Mouse (Mus musculus): Measurements from ENCODE around the gene Cdk14. TPM values are rescaled to one million over a fixed set of nuclear protein-coding genes. Genes with fewer than 3 reads are reported as not detected.

Cdk14 gene
- polyA plus RNA-seq, 1 experiment from 2014 or later, result 34.3 TPM

GRCm38 (mm10) chr5:4803708-4804107 lies 616.4 kb downstream of the Cdk14 start:
- Histone ChIP-seq H3K36me3 (no peaks in the 10 kb centered on the region), H3K4me1 (replicated peaks) (peaks cover 23% of the 10 kb centered on the region), H3K9ac (replicated peaks) (no peak overlapping the region), H3K4me3 (replicated peaks) (no peak overlapping the region), H3K27ac (no peak overlapping the region), H3K4me2 (replicated peaks) (no peak overlapping the region), H3K9me3 (no peaks in the 10 kb centered on the region), H3K27me3 (0 out of 2 replicates have a peak, but pooled peaks cover 5% of the 10 kb centered on the region)
- WGBS, result 81% methylated on average over 5 of the region's 5 CpGs
- ATAC-seq, result no peak

GRCm38 (mm10) chr5:4801971-4802370 lies 618.1 kb downstream of the Cdk14 start:
- Histone ChIP-seq H3K27ac (peak overlapping the region; percentile 48; the same call in 1 of the 2 replicates), H3K27me3 (0 out of 2 replicates have a peak, but pooled peaks cover 2% of the 10 kb centered on the region), H3K36me3 (no peaks in the 10 kb centered on the region), H3K4me3 (replicated peaks) (no peak overlapping the region), H3K9ac (replicated peaks) (no peak overlapping the region), H3K9me3 (no peaks in the 10 kb centered on the region), H3K4me1 (replicated peaks) (peaks cover 23% of the 10 kb centered on the region), H3K4me2 (replicated peaks) (no peak overlapping the region)
- no peak for ATAC-seq

- Histone ChIP-seq H3K4me3 (replicated peaks) (no peak overlapping the region), H3K9ac (replicated peaks) (no peak overlapping the region), H3K4me1 (replicated peaks) (peaks cover 23% of the 10 kb centered on the region), H3K27ac (peak overlapping the region; percentile 48; the same call in 1 of the 2 replicates), H3K27me3 (0 out of 2 replicates have a peak, but pooled peaks cover 2% of the 10 kb centered on the region), H3K36me3 (no peaks in the 10 kb centered on the region), H3K9me3 (no peaks in the 10 kb centered on the region), H3K4me2 (replicated peaks) (no peak overlapping the region)
- ATAC-seq, result peak; percentile 88
- 38% methylated on average over 8 of the region's 8 CpGs for WGBS
These were observed 618.8 kb downstream of the Cdk14 start for GRCm38 (mm10) chr5:4801096-4801850.

GRCm38 (mm10) chr5:4791219-4791618 lies 628.9 kb downstream of the Cdk14 start:
- Histone ChIP-seq H3K27me3 (no peaks in the 10 kb centered on the region), H3K4me3 (replicated peaks) (no peak overlapping the region), H3K4me1 (replicated peaks) (peaks cover 16% of the 10 kb centered on the region), H3K27ac (no peak overlapping the region), H3K36me3 (no peaks in the 10 kb centered on the region), H3K4me2 (replicated peaks) (no peak overlapping the region), H3K9me3 (0 out of 2 replicates have a peak, but pooled peaks cover 4% of the 10 kb centered on the region), H3K9ac (replicated peaks) (no peak overlapping the region)
- 84% methylated on average over 3 of the region's 3 CpGs for WGBS
- no peak for ATAC-seq

GRCm38 (mm10) chr5:4790265-4790664 lies 629.8 kb downstream of the Cdk14 start:
- peak; percentile 65 for ATAC-seq

GRCm38 (mm10) chr5:4788484-4788883 lies 631.6 kb downstream of the Cdk14 start:
- no peaks in the 10 kb centered on the region for H3K9me3 ChIP-seq
- no peak overlapping the region for H3K4me3 ChIP-seq (replicated peaks)

More at GRCm38 (mm10) chr5:4790265-4790664, 629.8 kb downstream of the Cdk14 start:
- Histone ChIP-seq H3K4me1 (replicated peaks) (peaks cover 16% of the 10 kb centered on the region), H3K27ac (peak overlapping the region; percentile 25; the same call in 1 of the 2 replicates), H3K4me3 (replicated peaks) (no peak overlapping the region), H3K9me3 (0 out of 2 replicates have a peak, but pooled peaks cover 4% of the 10 kb centered on the region), H3K4me2 (replicated peaks) (no peak overlapping the region), H3K9ac (replicated peaks) (no peak overlapping the region), H3K36me3 (no peaks in the 10 kb centered on the region), H3K27me3 (no peaks in the 10 kb centered on the region)
- WGBS, result 57% methylated on average over 4 of the region's 4 CpGs

GRCm38 (mm10) chr5:4786816-4787215 lies 633.3 kb downstream of the Cdk14 start:
- Histone ChIP-seq H3K4me1 (replicated peaks) (peaks cover 19% of the 10 kb centered on the region), H3K4me2 (replicated peaks) (no peak overlapping the region), H3K9me3 (no peaks in the 10 kb centered on the region), H3K4me3 (replicated peaks) (no peak overlapping the region), H3K9ac (replicated peaks) (no peak overlapping the region), H3K27ac (no peak overlapping the region), H3K36me3 (no peaks in the 10 kb centered on the region), H3K27me3 (0 out of 2 replicates have a peak, but pooled peaks cover 3% of the 10 kb centered on the region)
- no peak for ATAC-seq
- WGBS, result 86% methylated on average over 3 of the region's 3 CpGs

More at GRCm38 (mm10) chr5:4788484-4788883, 631.6 kb downstream of the Cdk14 start:
- ATAC-seq, result no peak
- 0 out of 2 replicates have a peak, but pooled peaks cover 3% of the 10 kb centered on the region for H3K27me3 ChIP-seq
- H3K4me1 ChIP-seq (replicated peaks), result peaks cover 16% of the 10 kb centered on the region
- no peak overlapping the region for H3K9ac ChIP-seq (replicated peaks)
- no peak overlapping the region for H3K4me2 ChIP-seq (replicated peaks)
- no peak overlapping the region for H3K27ac ChIP-seq
- no peaks in the 10 kb centered on the region for H3K36me3 ChIP-seq
- WGBS, result 95% methylated on average over 3 of the region's 3 CpGs

- Histone ChIP-seq H3K4me3 (replicated peaks) (no peak overlapping the region), H3K4me2 (replicated peaks) (no peak overlapping the region), H3K9ac (replicated peaks) (no peak overlapping the region), H3K36me3 (no peaks in the 10 kb centered on the region), H3K9me3 (no peaks in the 10 kb centered on the region), H3K4me1 (replicated peaks) (peaks cover 12% of the 10 kb centered on the region), H3K27ac (no peak overlapping the region), H3K27me3 (0 out of 2 replicates have a peak, but pooled peaks cover 4% of the 10 kb centered on the region)
- WGBS, result 76% methylated on average over 3 of the region's 3 CpGs
- no peak for ATAC-seq
These were observed 641.8 kb downstream of the Cdk14 start for GRCm38 (mm10) chr5:4778274-4778673.

- H3K27me3 ChIP-seq, result 0 out of 2 replicates have a peak, but pooled peaks cover 4% of the 10 kb centered on the region
- no peak overlapping the region for H3K4me3 ChIP-seq (replicated peaks)
- ATAC-seq, result no peak
- H3K9me3 ChIP-seq, result no peaks in the 10 kb centered on the region
- no peak overlapping the region for H3K4me2 ChIP-seq (replicated peaks)
- no peak overlapping the region for H3K27ac ChIP-seq
- H3K4me1 ChIP-seq (replicated peaks), result peaks cover 13% of the 10 kb centered on the region
- WGBS, result 71% methylated on average over 2 of the region's 2 CpGs
- no peaks in the 10 kb centered on the region for H3K36me3 ChIP-seq
- H3K9ac ChIP-seq (replicated peaks), result no peak overlapping the region
These were observed 643.6 kb downstream of the Cdk14 start for GRCm38 (mm10) chr5:4776495-4776894.

GRCm38 (mm10) chr5:4773090-4773772 lies 646.9 kb downstream of the Cdk14 start:
- peaks cover 13% of the 10 kb centered on the region for H3K4me1 ChIP-seq (replicated peaks)
- H3K27ac ChIP-seq, result peak overlapping the region; percentile 64; the same call in 1 of the 2 replicates
- H3K9me3 ChIP-seq, result no peaks in the 10 kb centered on the region
- H3K36me3 ChIP-seq, result no peaks in the 10 kb centered on the region
- no peak overlapping the region for H3K9ac ChIP-seq (replicated peaks)
- 0 out of 2 replicates have a peak, but pooled peaks cover 4% of the 10 kb centered on the region for H3K27me3 ChIP-seq
- ATAC-seq, result 0 out of 2 replicates have a peak, but pooled peaks have one; percentile 37
- 11% methylated on average over 9 of the region's 9 CpGs for WGBS
- no peak overlapping the region for H3K4me3 ChIP-seq (replicated peaks)
- 0 out of 2 replicates have a peak overlapping the region, but pooled peaks have one; percentile 5 for H3K4me2 ChIP-seq (replicated peaks)

- 83% methylated on average over 1 of the region's 1 CpGs for WGBS
- ATAC-seq, result no peak
- Histone ChIP-seq H3K36me3 (no peaks in the 10 kb centered on the region), H3K4me2 (replicated peaks) (no peak overlapping the region), H3K27me3 (no peaks in the 10 kb centered on the region), H3K9ac (replicated peaks) (no peak overlapping the region), H3K9me3 (no peaks in the 10 kb centered on the region), H3K27ac (no peak overlapping the region), H3K4me1 (replicated peaks) (peaks cover 13% of the 10 kb centered on the region), H3K4me3 (replicated peaks) (no peak overlapping the region)
These were observed 649.5 kb downstream of the Cdk14 start for GRCm38 (mm10) chr5:4770609-4771008.

GRCm38 (mm10) chr5:4767896-4768295 lies 652.2 kb downstream of the Cdk14 start:
- Histone ChIP-seq H3K27me3 (no peaks in the 10 kb centered on the region), H3K4me2 (replicated peaks) (no peak overlapping the region), H3K27ac (no peak overlapping the region), H3K4me1 (replicated peaks) (no peaks in the 10 kb centered on the region), H3K36me3 (no peaks in the 10 kb centered on the region), H3K9me3 (no peaks in the 10 kb centered on the region), H3K4me3 (replicated peaks) (no peak overlapping the region), H3K9ac (replicated peaks) (no peak overlapping the region)
- no peak for ATAC-seq
- WGBS, result 80% methylated on average over 2 of the region's 2 CpGs
